Mouse (Mus musculus) embryonic facial prominence, embryonic 10.5 days (tissue): ENCODE data around the gene Wipi1. TPM values are rescaled to one million over a fixed set of nuclear protein-coding genes. Genes with fewer than 3 reads are reported as not detected.
"Not testable (repeated sequence)": the region's sequence is repeated elsewhere in the genome, so short reads cannot be mapped to it uniquely, and the experiment has no call there.

Experiments
- DNase-seq: peaks from one replicate; pipeline ENCODE4 v3.0.0-alpha.2; 2017; ENCODE audit warnings: low spot score
- H3K27ac ChIP-seq: fragments of 300-500 bp; sonication (generic); replicated peaks from 2 replicates; pipeline ENCODE4 v1.5.1; 2016; ENCODE audit warnings: mild to moderate bottlenecking
- H3K27me3 ChIP-seq: fragments of 300-500 bp; sonication (generic); replicated peaks from 2 replicates; pipeline ENCODE4 v1.6.1; 2016; ENCODE audit warnings: low read depth, mild to moderate bottlenecking; ENCODE audit not compliant: poor library complexity, severe bottlenecking
- H3K36me3 ChIP-seq: fragments of 300-500 bp; sonication (generic); replicated peaks from 2 replicates; pipeline ENCODE4 v1.6.1; 2016; ENCODE audit warnings: mild to moderate bottlenecking, moderate library complexity
- H3K4me1 ChIP-seq: fragments of 300-500 bp; sonication (generic); 2 replicates; pipeline ENCODE4 v1.6.1; 2016
- H3K4me3 ChIP-seq: fragments of 300-500 bp; sonication (generic); 2 replicates; pipeline ENCODE4 v1.5.1; 2016; ENCODE audit warnings: mild to moderate bottlenecking, moderate library complexity
- H3K9me3 ChIP-seq: fragments of 300-500 bp; sonication (generic); 2 replicates; pipeline ENCODE4 v1.6.1; 2016; ENCODE audit warnings: mild to moderate bottlenecking
- WGBS: fragments of 180-500 bp; shearing (Covaris S2); methylation state at CpG from one replicate; pipeline ENCODE4 v1.1.7; 2016; 5-methylcytosine and 5-hydroxymethylcytosine counted together
- polyA plus RNA-seq: library from polyadenylated mRNA; unstranded; fragments of >200 nt; fragmentation: Nextera tagmentation; extraction: Ambion mirVana; gene quantifications from 2 replicates; pipeline ENCODE4 v1.2.1, GENCODE M21; 2016

The Wipi1 gene
- polyA plus RNA-seq, 1 experiment from 2014 or later = 25.3 TPM

DNA sequence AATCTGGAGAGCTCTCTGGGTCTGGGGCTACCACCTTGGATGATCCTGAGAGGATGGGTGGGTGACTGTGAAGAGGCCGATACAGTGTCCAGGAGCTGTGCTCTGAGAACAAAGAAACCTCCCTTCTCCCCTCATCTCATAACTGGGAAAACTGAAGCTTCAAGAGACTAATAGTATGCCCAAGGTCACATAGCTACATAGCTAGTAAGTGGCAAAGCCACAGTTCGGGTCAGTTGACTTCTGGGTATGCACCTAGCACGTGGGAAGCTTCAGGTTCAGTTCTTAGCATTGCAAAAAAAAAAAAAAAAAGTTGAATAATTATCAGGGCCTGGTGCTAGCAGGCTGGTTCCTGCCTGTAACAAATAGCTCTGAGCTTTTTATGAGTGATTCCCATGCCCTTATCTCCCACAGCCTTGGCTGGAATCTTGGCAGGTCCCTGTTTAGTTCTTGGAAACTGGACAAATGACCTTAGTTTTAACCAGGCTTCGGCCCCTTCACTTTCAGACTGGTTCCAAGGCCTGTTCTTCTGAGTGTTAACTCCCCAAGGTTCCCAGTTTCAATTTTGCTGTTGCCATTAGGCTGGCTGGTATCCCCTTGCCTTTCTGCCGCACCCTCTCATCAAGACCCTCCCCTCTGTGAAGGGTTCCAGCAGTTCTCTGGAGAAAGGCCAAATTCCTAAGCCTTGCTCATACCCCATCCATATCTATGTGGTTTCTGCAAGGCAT, 29.9 kb upstream of the Wipi1 start:
- no peaks in the 10 kb centered on the region for H3K36me3 ChIP-seq
- H3K4me1 ChIP-seq = no peaks in the 10 kb centered on the region
- H3K27me3 ChIP-seq = no peaks in the 10 kb centered on the region
- H3K27ac ChIP-seq = no peak overlapping the region
- whole genome bisulfite sequencing = 86% methylated on average over 5 of the region's 5 CpGs
- H3K9me3 ChIP-seq = no peaks in the 10 kb centered on the region
- DNase-seq = no peak
- no peak overlapping the region for H3K4me3 ChIP-seq

- no peaks in the 10 kb centered on the region for H3K36me3 ChIP-seq
- no peak overlapping the region for H3K4me3 ChIP-seq
- no peaks in the 10 kb centered on the region for H3K27me3 ChIP-seq
- WGBS = 86% methylated on average over 6 of the region's 6 CpGs
- H3K27ac ChIP-seq = no peak overlapping the region
- no peaks in the 10 kb centered on the region for H3K4me1 ChIP-seq
- DNase-seq = no peak
- no peaks in the 10 kb centered on the region for H3K9me3 ChIP-seq
Measured at GRCm38 (mm10) chr11:109635871-109636395, 24.2 kb upstream of the Wipi1 start.

- Histone ChIP-seq H3K36me3 (no peaks in the 10 kb centered on the region), H3K9me3 (no peaks in the 10 kb centered on the region), H3K27ac (no peak overlapping the region), H3K27me3 (no peaks in the 10 kb centered on the region), H3K4me3 (no peak overlapping the region), H3K4me1 (no peaks in the 10 kb centered on the region)
- DNase-seq = no peak
- WGBS = 83% methylated on average over 9 of the region's 9 CpGs
Measured at GRCm38 (mm10) chr11:109634928-109635327, 23.2 kb upstream of the Wipi1 start.

GRCm38 (mm10) chr11:109629021-109629521, 17.3 kb upstream of the Wipi1 start:
- 55% methylated on average over 10 of the region's 10 CpGs for WGBS
- Histone ChIP-seq H3K4me1 (peaks cover 3% of the 10 kb centered on the region; the same call in 1 of the 2 replicates), H3K9me3 (no peaks in the 10 kb centered on the region), H3K36me3 (no peaks in the 10 kb centered on the region), H3K27ac (no peak overlapping the region), H3K27me3 (no peaks in the 10 kb centered on the region), H3K4me3 (no peak overlapping the region)
- no peak for DNase-seq

DNA sequence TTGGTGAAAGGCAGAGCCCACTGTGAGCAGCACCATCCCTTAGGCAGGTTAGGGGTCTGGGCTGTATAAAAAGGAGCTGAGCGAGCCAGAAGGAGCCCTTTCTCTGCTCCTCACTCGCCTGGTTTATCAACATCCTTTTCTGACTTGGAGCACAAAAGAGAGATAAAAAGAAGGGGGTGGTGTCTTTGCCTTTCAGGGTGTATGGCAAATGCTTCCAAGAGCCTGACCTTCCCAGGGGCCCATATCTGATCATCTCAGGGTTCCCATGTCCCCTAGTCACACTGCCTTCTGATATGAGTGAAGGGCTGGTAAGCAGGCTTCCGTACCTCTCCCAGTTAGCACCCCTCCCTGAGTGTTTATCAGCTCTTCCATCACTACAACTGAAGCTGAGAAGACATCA, 16.3 kb upstream of the Wipi1 start:
- H3K27ac ChIP-seq = no peak overlapping the region

DNA sequence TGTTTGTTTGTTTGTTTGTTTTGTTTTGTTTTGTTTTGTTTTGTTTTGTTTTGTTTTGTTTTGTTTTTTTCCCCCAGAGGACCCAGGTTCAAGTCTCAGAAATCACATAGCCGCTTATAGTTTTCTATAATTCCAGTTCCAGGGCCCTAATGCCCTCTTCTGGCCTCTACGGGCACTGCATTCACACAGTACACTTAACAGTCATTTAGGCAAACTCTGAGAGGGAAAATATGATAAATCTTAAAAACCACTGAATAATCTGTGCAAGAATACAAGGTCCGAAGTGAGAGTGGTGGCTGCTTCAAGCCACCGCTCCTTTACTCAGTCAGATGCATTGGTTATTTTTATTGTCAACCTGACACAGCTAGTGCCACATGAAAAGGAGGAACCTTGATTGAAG, 15.9 kb upstream of the Wipi1 start:
- H3K4me3 ChIP-seq = no peak overlapping the region
- 88% methylated on average over 4 of the region's 4 CpGs for WGBS
- H3K36me3 ChIP-seq = no peaks in the 10 kb centered on the region
- no peaks in the 10 kb centered on the region for H3K27me3 ChIP-seq
- H3K9me3 ChIP-seq = no peaks in the 10 kb centered on the region
- DNase-seq = no peak
- peaks cover 10% of the 10 kb centered on the region for H3K4me1 ChIP-seq
- no peak overlapping the region for H3K27ac ChIP-seq

More for the DNA sequence above, 16.3 kb upstream of the Wipi1 start:
- H3K9me3 ChIP-seq = no peaks in the 10 kb centered on the region
- no peaks in the 10 kb centered on the region for H3K36me3 ChIP-seq
- H3K27me3 ChIP-seq = no peaks in the 10 kb centered on the region
- DNase-seq = no peak
- H3K4me3 ChIP-seq = no peak overlapping the region
- WGBS = 91% methylated on average over 3 of the region's 3 CpGs
- peaks cover 6% of the 10 kb centered on the region for H3K4me1 ChIP-seq

DNA sequence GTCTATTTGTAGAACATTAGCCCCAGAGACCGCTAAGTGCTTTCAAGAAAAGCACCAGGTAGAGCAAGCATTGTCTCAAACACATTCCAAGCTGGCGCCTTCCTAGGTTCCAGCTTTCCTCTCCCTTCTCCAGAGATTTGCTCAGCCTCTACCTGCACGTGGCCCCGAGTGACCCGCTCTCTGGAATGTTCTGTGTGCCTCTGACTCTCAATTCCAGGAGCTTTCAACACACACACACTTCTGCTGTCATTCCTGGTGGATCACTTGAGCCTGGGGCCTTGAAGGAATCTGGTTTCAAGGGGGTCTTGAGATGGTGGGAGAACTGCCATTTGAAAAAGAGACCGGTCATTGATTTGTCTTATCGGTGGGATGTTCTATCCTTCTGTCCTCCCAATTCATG, 11.5 kb upstream of the Wipi1 start:
- Histone ChIP-seq H3K27ac (no peak overlapping the region), H3K4me3 (no peak overlapping the region), H3K9me3 (no peaks in the 10 kb centered on the region), H3K36me3 (no peaks in the 10 kb centered on the region), H3K4me1 (peaks cover 18% of the 10 kb centered on the region), H3K27me3 (no peaks in the 10 kb centered on the region)
- 87% methylated on average over 7 of the region's 7 CpGs for WGBS
- no peak for DNase-seq

- no peaks in the 10 kb centered on the region for H3K36me3 ChIP-seq
- H3K27ac ChIP-seq = 0 out of 2 replicates have a peak overlapping the region, but pooled peaks have one; percentile 31
- no peaks in the 10 kb centered on the region for H3K9me3 ChIP-seq
- peak; percentile 51 for DNase-seq
- H3K4me1 ChIP-seq = peaks cover 18% of the 10 kb centered on the region
- H3K4me3 ChIP-seq = peak overlapping the region; percentile 11; the same call in 1 of the 2 replicates
- H3K27me3 ChIP-seq = no peaks in the 10 kb centered on the region
- WGBS = 41% methylated on average over 15 of the region's 15 CpGs
Measured at GRCm38 (mm10) chr11:109622518-109623037, 10.8 kb upstream of the Wipi1 start.

GRCm38 (mm10) chr11:109621183-109621582, 9.4 kb upstream of the Wipi1 start:
- H3K4me3 ChIP-seq = no peak overlapping the region
- H3K4me1 ChIP-seq = peaks cover 27% of the 10 kb centered on the region
- no peak overlapping the region for H3K27ac ChIP-seq
- no peaks in the 10 kb centered on the region for H3K9me3 ChIP-seq
- DNase-seq = peak; percentile 47
- H3K36me3 ChIP-seq = no peaks in the 10 kb centered on the region
- H3K27me3 ChIP-seq = no peaks in the 10 kb centered on the region
- 20% methylated on average over 2 of the region's 2 CpGs for WGBS

- no peak for DNase-seq
- H3K9me3 ChIP-seq = no peaks in the 10 kb centered on the region
- 84% methylated on average over 6 of the region's 6 CpGs for WGBS
- H3K27me3 ChIP-seq = no peaks in the 10 kb centered on the region
- H3K4me3 ChIP-seq = no peak overlapping the region
- H3K4me1 ChIP-seq = peaks cover 27% of the 10 kb centered on the region
- no peak overlapping the region for H3K27ac ChIP-seq
- no peaks in the 10 kb centered on the region for H3K36me3 ChIP-seq
Measured at GRCm38 (mm10) chr11:109620356-109620755, 8.6 kb upstream of the Wipi1 start.

DNA sequence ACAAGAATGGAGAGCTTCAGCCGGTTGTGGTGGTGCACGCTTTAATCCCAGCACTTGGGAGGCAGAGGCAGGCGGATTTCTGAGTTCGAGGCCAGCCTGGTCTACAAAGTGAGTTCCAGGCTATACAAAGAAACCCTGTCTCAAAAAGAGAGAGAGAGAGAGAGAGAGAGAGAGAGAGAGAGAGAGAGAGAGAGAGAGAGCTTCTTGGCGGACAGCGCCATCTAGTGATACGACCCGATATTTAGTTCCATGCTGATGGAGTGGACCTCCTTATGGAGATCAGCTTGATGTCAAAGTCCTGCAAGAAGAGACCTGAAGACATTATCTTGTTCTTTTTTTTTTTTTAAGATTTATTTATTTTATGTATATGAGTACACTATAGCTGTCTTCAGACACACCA, 7.3 kb upstream of the Wipi1 start:
- peaks cover 27% of the 10 kb centered on the region for H3K4me1 ChIP-seq
- WGBS = 35% methylated on average over 8 of the region's 8 CpGs
- not testable (repeated sequence) for H3K9me3 ChIP-seq, H3K36me3 ChIP-seq, H3K27ac ChIP-seq, H3K4me3 ChIP-seq, H3K27me3 ChIP-seq
- peak; percentile 50 for DNase-seq

GRCm38 (mm10) chr11:109616766-109617165, 5.0 kb upstream of the Wipi1 start:
- H3K27ac ChIP-seq = no peak overlapping the region; the same call in 1 of the 2 replicates
- no peak for DNase-seq

GRCm38 (mm10) chr11:109616352-109616751, 4.6 kb upstream of the Wipi1 start:
- no peak overlapping the region; the same call in 1 of the 2 replicates for H3K27ac ChIP-seq
- WGBS = 67% methylated on average over 4 of the region's 4 CpGs
- peaks cover 7% of the 10 kb centered on the region; the same call in 1 of the 2 replicates for H3K27me3 ChIP-seq
- no peaks in the 10 kb centered on the region for H3K36me3 ChIP-seq
- peaks cover 19% of the 10 kb centered on the region for H3K4me1 ChIP-seq
- H3K4me3 ChIP-seq = no peak overlapping the region
- DNase-seq = no peak
- H3K9me3 ChIP-seq = no peaks in the 10 kb centered on the region

More at GRCm38 (mm10) chr11:109616766-109617165, 5.0 kb upstream of the Wipi1 start:
- no peaks in the 10 kb centered on the region for H3K9me3 ChIP-seq
- H3K4me1 ChIP-seq = peaks cover 17% of the 10 kb centered on the region
- peaks cover 7% of the 10 kb centered on the region; the same call in 1 of the 2 replicates for H3K27me3 ChIP-seq
- H3K36me3 ChIP-seq = no peaks in the 10 kb centered on the region
- WGBS = 59% methylated on average over 4 of the region's 4 CpGs
- no peak overlapping the region for H3K4me3 ChIP-seq
